Mouse (Mus musculus): ENCODE measurements around the gene 2310011J03Rik.

- TF ChIP-seq CTCF (IDR thresholded peaks at IDR 0.05; ENCODE audit: low read depth, low read length) = no peak
- no peak for TF ChIP-seq POLR2A (IDR thresholded peaks at IDR 0.05; ENCODE audit: extremely low read depth, insufficient read depth, low read length)
These were observed 24.8 kb upstream of the 2310011J03Rik start for GRCm38 (mm10) chr10:80345122-80345521.

Data from liver, adult 2 months (tissue).